Mouse (Mus musculus) adrenal gland, postnatal 36 days (tissue): Measurements from ENCODE around the gene Tacc3. TPM values are rescaled to one million over a fixed set of nuclear protein-coding genes. Genes with fewer than 3 reads are reported as not detected.

Experiments used
- DNase-seq, 2 experiments: peaks; one replicate each; pipeline ENCODE4 v3.0.0; 2021; ENCODE audit warnings: mixed read lengths in 1 of 2
- total RNA-seq, 2 experiments: library from RNA; stranded (reverse); gene quantifications; 2 replicates each; pipeline ENCODE4 v1.2.3; 2021

The Tacc3 gene
- total RNA-seq, 2 experiments from 2014 or later, result 7.6 to 8.4 TPM

GRCm38 (mm10) chr5:33694848-33695717 is 37.2 kb downstream of the Tacc3 start:
- DNase-seq, result peak; percentile 34 to 46

DNA sequence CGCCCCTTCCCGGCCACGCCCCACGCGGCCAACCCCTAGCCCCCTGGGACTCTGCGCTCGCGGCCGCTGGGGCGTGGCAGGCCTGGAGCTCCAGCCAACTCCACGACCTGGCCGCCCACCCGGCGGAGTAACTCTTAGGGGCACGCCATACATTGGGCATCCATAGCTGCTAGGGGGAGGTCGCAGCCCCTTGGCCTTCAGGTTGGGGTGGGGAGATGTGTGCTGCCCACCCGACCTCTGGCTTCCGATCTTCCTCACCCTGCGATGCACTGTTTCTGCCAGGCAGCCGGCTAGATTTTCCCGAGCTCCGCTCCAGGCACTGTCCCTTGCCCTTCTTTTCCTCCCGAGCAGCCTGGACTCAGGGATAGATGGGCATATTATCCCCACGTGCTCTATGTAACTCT is 37.8 kb downstream of the Tacc3 start:
- no peak for DNase-seq

DNA sequence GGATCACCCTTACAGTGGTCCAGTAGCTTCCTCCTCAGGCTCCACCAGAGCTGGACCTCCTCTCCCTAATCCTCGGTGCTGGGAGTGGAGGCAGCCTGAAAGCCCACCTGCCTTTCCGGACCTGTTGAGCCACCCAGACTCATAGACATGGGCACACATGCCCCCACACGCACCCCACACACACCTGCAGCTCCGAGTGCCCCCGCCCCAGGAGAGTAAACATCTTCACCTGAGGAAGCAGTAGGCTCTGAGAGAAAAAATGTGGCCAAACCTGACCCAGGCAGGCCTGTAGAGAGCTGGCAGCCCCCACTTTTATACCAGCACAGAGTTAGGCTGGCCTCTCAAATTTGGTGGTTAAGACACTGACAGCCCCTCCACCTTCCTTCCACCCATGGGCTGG is 38.5 kb downstream of the Tacc3 start:
- no peak for DNase-seq

GRCm38 (mm10) chr5:33697534-33697933 is 39.6 kb downstream of the Tacc3 start:
- no peak for DNase-seq

DNA sequence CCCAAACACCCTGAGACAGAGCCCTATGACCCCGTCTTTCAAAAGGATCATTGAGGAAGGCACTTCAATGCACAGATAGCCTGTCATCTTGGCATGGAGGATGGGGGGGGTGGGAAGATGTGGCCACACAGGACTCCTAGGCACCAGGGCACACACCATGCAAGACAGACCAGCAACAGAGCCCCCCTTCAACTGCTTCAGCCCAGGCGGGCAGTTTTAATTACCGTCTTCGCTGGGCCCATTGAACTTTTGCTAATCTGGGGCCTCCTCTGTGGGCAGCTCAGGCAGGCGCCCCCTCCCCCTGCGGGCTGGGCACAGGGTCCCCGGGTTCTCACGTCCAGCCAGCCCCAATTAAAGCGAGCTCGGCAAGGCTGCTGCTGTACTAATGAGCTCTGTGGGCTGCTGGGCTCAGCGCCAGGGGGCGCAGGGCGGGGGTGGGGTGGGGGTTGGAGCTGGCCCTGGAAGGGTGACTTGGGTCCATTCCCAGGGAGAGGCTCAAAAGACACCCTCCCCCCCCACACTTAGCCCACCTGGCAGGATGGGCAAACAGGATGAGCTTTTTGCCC is 40.1 kb downstream of the Tacc3 start:
- DNase-seq, result no peak

DNA sequence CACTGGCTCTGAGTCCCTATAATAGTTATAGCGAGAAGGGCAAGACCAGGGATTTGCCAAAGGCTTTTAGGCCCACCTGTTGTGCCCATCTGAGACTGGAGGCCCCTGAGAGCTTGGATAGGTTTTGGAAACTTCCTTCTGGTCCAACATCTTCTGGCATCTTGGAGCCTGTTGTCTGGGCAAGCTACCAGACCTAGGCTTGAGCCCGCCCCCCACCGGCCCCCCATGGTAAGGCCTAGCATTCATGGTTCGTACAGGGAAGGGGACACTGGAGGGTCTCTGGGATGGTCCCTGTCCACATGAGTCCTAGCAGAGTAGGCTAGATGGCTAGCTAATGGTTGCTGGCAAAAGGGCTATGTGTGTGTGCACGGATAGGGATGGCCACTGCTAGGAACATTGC is 40.7 kb downstream of the Tacc3 start:
- DNase-seq, result no peak

DNA sequence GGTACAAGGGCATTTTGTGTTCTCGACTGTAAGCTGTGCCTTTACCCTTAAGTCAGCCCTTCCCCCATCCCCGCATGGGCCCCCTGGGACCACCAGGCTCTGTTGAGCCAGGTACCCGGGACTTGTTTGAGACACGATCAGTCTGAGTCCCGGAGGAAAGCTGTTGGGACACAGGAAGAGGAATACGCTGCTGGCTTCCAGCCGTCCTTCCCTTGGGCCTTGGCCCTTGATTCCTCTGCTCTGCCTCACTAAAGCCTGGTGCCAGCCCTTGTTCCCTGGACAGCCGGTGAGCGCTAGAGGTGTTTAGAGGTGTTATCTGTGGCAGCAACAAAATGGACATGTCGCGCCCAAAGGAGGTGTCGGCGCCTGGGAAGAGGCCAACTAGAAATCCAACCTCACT is 42.1 kb downstream of the Tacc3 start:
- peak in 1 of 2 experiments; percentile 39 for DNase-seq

- no peak for DNase-seq
These were observed 43.9 kb downstream of the Tacc3 start for GRCm38 (mm10) chr5:33701832-33702231.

- DNase-seq, result no peak
These were observed 46.1 kb downstream of the Tacc3 start for GRCm38 (mm10) chr5:33703999-33704398.

GRCm38 (mm10) chr5:33704945-33705611 is 47.1 kb downstream of the Tacc3 start:
- no peak for DNase-seq

- DNase-seq, result no peak
These were observed 47.9 kb downstream of the Tacc3 start for GRCm38 (mm10) chr5:33705612-33706349.

DNA sequence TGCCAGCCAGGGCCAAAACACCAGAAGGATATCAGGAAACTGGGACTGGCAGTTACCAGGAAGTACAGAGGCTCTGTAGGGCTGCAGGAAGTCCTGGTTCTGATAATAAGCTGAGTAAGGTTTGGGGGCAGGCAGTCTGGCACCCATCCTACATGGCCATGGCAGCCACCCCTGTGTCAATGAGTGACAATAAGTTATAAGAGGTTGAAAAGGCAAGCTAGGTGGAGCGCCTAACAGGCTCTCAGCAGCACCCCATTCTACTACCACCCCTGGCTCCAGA is 48.4 kb downstream of the Tacc3 start:
- no peak for DNase-seq

GRCm38 (mm10) chr5:33707163-33707562 is 49.2 kb downstream of the Tacc3 start:
- no peak for DNase-seq

GRCm38 (mm10) chr5:33709037-33709436 is 51.1 kb downstream of the Tacc3 start:
- DNase-seq, result no peak

DNA sequence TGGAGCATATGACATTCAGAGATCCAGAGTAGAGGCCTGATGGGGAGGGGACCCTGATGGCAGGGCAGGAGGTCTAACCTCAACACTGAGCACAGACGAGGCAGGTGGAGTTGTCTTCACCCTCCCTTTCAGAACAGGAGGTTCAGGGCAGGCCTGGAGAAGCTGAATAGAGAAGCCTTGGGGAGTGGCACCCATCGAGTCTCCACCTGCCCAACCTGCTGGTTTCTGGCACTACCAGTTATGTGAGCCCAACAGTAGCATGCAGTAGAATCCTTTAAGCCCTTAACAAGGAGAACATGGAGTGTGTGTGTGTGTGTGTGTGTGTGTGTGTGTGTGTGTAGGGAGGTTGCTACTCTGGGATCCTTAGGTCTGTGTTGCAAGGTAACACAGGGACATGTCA is 54.6 kb downstream of the Tacc3 start:
- no peak for DNase-seq

DNA sequence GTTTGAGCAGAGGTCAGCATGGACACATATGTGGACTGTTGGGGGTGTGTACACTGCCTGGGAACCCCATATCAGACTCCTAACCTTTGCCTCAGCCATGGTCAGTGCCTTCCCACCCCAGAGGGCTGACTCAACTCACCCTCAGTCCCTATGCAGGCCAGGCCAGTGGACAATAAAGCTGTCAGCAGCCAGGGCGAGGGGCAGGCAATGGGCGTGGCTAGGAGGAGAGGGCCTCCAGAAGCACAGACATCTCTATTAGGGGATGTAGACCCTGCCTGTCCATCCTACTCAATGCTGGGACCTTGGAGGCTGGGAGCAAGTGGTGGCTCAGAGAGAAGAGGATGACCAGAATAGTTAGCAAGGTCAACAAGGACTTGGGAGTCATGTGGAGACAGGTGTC is 57.3 kb downstream of the Tacc3 start:
- DNase-seq, result no peak

DNA sequence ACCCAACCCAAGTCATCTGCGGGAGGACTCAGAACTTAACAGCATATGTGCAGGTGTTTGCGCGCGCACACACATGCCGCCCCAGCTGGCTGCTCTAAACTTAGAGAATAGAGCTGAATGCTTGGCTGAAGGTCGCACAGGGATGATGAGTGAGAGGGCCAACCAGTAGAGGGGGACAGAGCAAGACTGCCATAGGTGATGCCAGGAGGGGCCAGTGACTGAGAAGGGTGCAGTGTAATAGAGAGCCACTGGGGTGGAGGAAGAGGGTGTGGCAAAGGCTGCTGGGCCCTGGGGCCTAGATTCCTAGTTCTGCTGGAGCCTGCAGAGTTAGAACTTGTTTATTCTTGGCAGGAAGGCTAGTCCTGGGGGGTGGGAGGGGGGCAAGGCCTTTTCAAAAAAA is 58.5 kb downstream of the Tacc3 start:
- DNase-seq, result no peak

- DNase-seq, result no peak
These were observed 60.5 kb downstream of the Tacc3 start for GRCm38 (mm10) chr5:33718460-33718859.

DNA sequence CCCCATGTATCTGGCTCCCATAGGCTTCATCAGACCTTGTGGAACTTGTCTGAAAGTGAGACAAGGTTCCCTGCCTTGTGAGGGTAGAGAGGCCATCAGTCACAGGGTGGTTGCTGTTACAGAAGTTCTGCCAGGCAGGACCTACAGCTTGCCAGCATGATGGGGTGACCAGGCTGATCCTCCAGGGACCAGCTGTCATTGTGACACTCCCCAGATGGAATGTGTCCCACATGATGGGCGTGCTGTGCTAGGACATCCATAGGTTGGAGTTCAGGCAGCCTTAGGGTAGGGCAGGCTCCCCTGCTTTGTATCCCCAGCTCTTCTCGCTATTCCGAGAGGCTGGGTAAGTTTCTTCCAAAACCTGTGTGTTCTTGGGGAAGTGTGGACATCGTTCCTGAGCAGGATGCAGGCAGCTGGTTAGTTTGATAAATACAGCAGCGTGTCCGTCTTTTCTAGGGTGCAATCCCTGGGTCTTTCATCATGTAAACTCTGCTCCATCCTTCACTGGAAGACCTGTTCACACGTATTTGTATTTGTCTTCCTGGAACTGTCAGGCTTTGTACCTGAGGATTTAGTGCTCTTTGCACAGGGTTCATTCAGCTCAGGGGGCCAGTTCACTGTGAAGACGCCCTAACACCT is 63.0 kb downstream of the Tacc3 start:
- DNase-seq, result no peak

DNA sequence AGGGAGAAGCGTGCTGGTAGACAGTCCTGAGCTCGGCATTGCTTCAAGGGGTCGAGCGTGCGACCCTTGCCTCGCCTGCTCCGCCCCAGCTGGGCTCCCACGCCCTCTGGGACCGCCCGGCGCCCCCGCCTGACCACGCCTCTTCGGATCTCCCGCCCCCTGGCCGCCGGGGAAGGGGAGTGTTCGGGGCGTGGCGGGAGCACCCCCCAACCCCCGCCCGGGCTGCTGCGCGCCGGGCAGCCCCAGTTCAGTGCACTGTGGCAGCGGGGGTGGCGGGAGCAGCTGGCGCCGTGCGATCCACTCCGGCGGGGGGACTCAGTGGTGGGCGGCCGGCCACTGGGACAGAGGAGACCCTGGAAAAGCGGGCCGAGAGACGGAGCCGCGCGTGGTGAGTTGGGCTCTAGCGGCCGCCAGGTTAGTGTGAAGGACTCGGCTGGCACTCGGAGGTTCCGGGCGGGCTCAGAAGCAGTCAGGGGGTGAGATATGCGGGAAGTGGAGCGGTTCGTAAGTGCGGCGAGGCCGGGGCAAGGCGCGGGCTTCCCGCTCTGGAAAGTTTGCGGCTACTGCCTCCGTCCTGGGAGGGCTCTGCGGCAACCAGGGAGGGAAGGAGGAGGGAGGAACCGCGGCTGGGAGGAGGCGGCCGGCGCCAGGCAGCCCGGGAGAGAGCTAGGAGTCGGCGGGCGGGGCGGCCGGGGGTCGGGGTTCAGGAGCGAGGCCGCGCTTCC is 63.8 kb downstream of the Tacc3 start, which contains the start of gene Fgfr3:
Gene Fgfr3 (plus strand): TSS at position 134 of the 725 bp plus-strand sequence.
- DNase-seq, result peak; percentile 82 to 87

- no peak for DNase-seq
These were observed 64.5 kb downstream of the Tacc3 start for GRCm38 (mm10) chr5:33722266-33723018.
